Mouse (Mus musculus) MEL-GATA-1-ER (cell line): ENCODE results near the gene Snca.

Source experiments
- DNase-seq: peaks from one replicate; pipeline ENCODE4 v3.0.0-alpha.2; 2012; ENCODE audit warnings: low read depth; ENCODE audit errors: extremely low read depth

Gene Snca

GRCm38 (mm10) chr6:60829282-60829891, at the start of gene Snca:
Gene Snca (minus strand): TSS chr6:60829855.
- peak; percentile 40 for DNase-seq

GRCm38 (mm10) chr6:60870126-60870525, 40.5 kb upstream of the Snca start:
- no peak for DNase-seq

GRCm38 (mm10) chr6:60856599-60856998, 26.9 kb upstream of the Snca start:
- DNase-seq = no peak

GRCm38 (mm10) chr6:60851690-60852089, 22.0 kb upstream of the Snca start:
- DNase-seq = no peak

GRCm38 (mm10) chr6:60828429-60829264, 1.0 kb downstream of the Snca start:
- DNase-seq = peak; percentile 76

- DNase-seq = peak; percentile 97
Measured at GRCm38 (mm10) chr6:60828047-60828428, 1.6 kb downstream of the Snca start.

- peak; percentile 33 for DNase-seq
Measured at GRCm38 (mm10) chr6:60827290-60827689, 2.4 kb downstream of the Snca start.

GRCm38 (mm10) chr6:60819272-60819671, 10.4 kb downstream of the Snca start:
- no peak for DNase-seq

GRCm38 (mm10) chr6:60813516-60813915, 16.1 kb downstream of the Snca start:
- no peak for DNase-seq

- no peak for DNase-seq
Measured at GRCm38 (mm10) chr6:60798266-60798665, 31.4 kb downstream of the Snca start.

- DNase-seq = no peak
Measured at GRCm38 (mm10) chr6:60793659-60794365, 35.8 kb downstream of the Snca start.

- DNase-seq = no peak
Measured at GRCm38 (mm10) chr6:60786955-60787354, 42.7 kb downstream of the Snca start.

- DNase-seq = no peak
Measured at GRCm38 (mm10) chr6:60771899-60772298, 57.8 kb downstream of the Snca start.

GRCm38 (mm10) chr6:60765696-60766095, 64.0 kb downstream of the Snca start:
- no peak for DNase-seq

- no peak for DNase-seq
Measured at GRCm38 (mm10) chr6:60762864-60763263, 66.8 kb downstream of the Snca start.

- DNase-seq = no peak
Measured at GRCm38 (mm10) chr6:60761710-60762109, 67.9 kb downstream of the Snca start.

GRCm38 (mm10) chr6:60754975-60755374, 74.7 kb downstream of the Snca start:
- DNase-seq = no peak

- DNase-seq = no peak
Measured at GRCm38 (mm10) chr6:60745965-60746364, 83.7 kb downstream of the Snca start.

- no peak for DNase-seq
Measured at GRCm38 (mm10) chr6:60741427-60742071, 88.1 kb downstream of the Snca start.

GRCm38 (mm10) chr6:60739776-60740175, 89.9 kb downstream of the Snca start:
- DNase-seq = no peak

GRCm38 (mm10) chr6:60731164-60731563, 98.5 kb downstream of the Snca start:
- DNase-seq = no peak
